Mouse (Mus musculus) C2C12 (cell line): ENCODE results near the gene Tmem206.
A peak's percentile ranks its signal among the peaks of the same experiment; 100 is the strongest.

ENCODE experiments used
- CEBPB ChIP-seq: IDR thresholded peaks from one replicate; pipeline ENCODE4 v1.6.1; 2011; ENCODE audit warnings: low read depth, mild to moderate bottlenecking, control low read depth, moderate library complexity
- CTCF ChIP-seq: IDR thresholded peaks from one replicate; pipeline ENCODE4 v1.5.1; 2011; ENCODE audit not compliant: control insufficient read depth, insufficient read depth, insufficient read length
- MAX ChIP-seq: IDR thresholded peaks from one replicate; pipeline ENCODE4 v1.6.1; 2011; ENCODE audit warnings: mild to moderate bottlenecking, control low read depth
- MYOD1 ChIP-seq: IDR thresholded peaks from one replicate; pipeline ENCODE4 v1.6.1; 2011; ENCODE audit warnings: low read depth; ENCODE audit not compliant: control insufficient read depth, insufficient read length
- MYOG ChIP-seq: IDR thresholded peaks from one replicate; pipeline ENCODE4 v1.6.1; 2011; ENCODE audit not compliant: control insufficient read depth, insufficient read length; ENCODE audit errors: extremely low read depth
- USF1 ChIP-seq: IDR thresholded peaks from one replicate; pipeline ENCODE4 v1.6.1; 2011; ENCODE audit warnings: low read depth, mild to moderate bottlenecking, control low read depth, moderate library complexity

DNA sequence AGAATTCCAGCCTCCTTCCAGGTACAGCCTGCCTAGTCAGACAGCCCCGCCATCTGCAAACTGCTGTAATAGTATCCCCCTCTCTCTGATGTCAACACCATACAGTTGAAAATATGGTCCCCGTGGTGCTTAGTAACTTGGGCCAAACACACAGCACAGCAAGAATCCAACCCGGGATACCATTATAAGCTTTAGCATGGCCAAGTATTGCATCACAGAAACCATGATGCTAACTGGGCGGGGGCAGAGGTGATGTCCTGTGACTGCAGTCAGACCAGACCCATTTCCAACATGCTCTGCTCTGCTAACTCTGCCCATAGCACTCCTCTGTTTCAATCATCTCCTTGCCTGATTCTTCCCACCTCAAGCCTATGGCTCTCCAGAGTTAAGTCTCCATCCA is 11.8 kb upstream of the Tmem206 start:
- peak; percentile 57 for TF ChIP-seq CEBPB
- TF ChIP-seq CTCF, result no peak
- no peak for TF ChIP-seq USF1
- TF ChIP-seq MYOG, result no peak
- TF ChIP-seq MAX, result no peak
- TF ChIP-seq MYOD1, result no peak
